In the genomic region with DNA sequence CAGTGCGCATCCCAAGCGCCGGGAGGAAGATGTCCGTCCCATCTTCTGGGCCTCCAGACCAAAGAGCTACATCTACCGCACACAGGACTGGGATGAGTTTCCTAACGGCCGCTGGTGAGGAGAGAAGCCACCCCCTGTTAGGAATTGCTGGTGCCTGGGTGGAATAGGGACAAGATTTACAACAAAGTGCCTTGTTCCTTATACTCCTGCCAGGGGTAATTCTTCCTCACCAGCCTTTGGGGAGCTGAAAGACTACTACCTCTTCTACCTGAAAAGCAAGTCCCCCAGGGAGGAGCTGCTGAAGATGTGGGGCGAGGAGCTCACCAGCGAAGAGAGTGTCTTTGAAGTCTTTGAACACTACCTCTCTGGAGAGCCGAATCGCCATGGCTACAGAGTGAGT, we compare ENCODE assay signal across 37 mouse cellular contexts. TPM values are rescaled to one million over a fixed set of nuclear protein-coding genes. Genes with fewer than 3 reads are reported as not detected.
"Had no signal": no experiment of that assay in that cellular context is flagged by ENCODE, and none has a peak within 500 bp of the region (broad histone marks: within the 10 kb centered on the region; RNA-seq: fewer than 3 reads in every experiment).

No protein-coding gene starts in this region.

- ATAC-seq: hindbrain, embryonic 16.5 days; hindbrain, postnatal 0 days; inflammation-experienced regulatory T-cells, adult 6 months had no signal

- H3K4me1 ChIP-seq: heart, embryonic 13.5 days; hindbrain, embryonic 10.5 days; hindbrain, embryonic 12.5 days; hindbrain, embryonic 13.5 days; hindbrain, embryonic 15.5 days; kidney, embryonic 15.5 days had no signal

- H3K9me3 ChIP-seq: heart, embryonic 10.5 days; heart, embryonic 13.5 days; heart, embryonic 15.5 days; hindbrain, embryonic 10.5 days; hindbrain, embryonic 12.5 days; hindbrain, embryonic 13.5 days; hindbrain, embryonic 15.5 days; intestine, embryonic 15.5 days; kidney, embryonic 15.5 days had no signal

- H3K4me2 ChIP-seq: heart, embryonic 11.5 days; heart, embryonic 13.5 days; heart, embryonic 15.5 days; hindbrain, embryonic 12.5 days; hindbrain, embryonic 13.5 days; hindbrain, embryonic 14.5 days; hindbrain, embryonic 15.5 days; intestine, embryonic 15.5 days; kidney, embryonic 15.5 days had no signal

- H3K4me3 ChIP-seq: heart, adult 2 months; heart, embryonic 10.5 days; heart, embryonic 13.5 days; heart, embryonic 15.5 days; hindbrain, embryonic 10.5 days; hindbrain, embryonic 12.5 days; hindbrain, embryonic 13.5 days; hindbrain, embryonic 15.5 days; intestine, embryonic 15.5 days; kidney, embryonic 15.5 days; layer of hippocampus, adult 2 months had no signal

- DNase-seq: heart, adult 2 months; heart, postnatal 10 days; heart, postnatal 14 days; heart, postnatal 36 days; heart, postnatal 4 days; kidney, adult 11 months; kidney, adult 18-20 months; kidney, adult 2 months; kidney, adult 8-10 months; kidney, adult 9 months; kidney, postnatal 10 days; kidney, postnatal 14 days; kidney, postnatal 25 days; kidney, postnatal 36 days; kidney, postnatal 4 days; layer of hippocampus, adult 9-11 months; layer of hippocampus, postnatal 36 days had no signal

- H3K9ac ChIP-seq: heart, embryonic 13.5 days; heart, embryonic 15.5 days; hindbrain, embryonic 12.5 days; hindbrain, embryonic 13.5 days; hindbrain, embryonic 14.5 days; hindbrain, embryonic 15.5 days; intestine, embryonic 15.5 days; kidney, embryonic 15.5 days had no signal

- H3K27me3 ChIP-seq: heart, embryonic 13.5 days; heart, embryonic 15.5 days; hindbrain, embryonic 12.5 days; hindbrain, embryonic 13.5 days; hindbrain, embryonic 15.5 days; intestine, embryonic 15.5 days; kidney, embryonic 15.5 days had no signal

- H3K27ac ChIP-seq: heart, adult 2 months; heart, embryonic 10.5 days; heart, embryonic 13.5 days; heart, embryonic 15.5 days; hindbrain, embryonic 10.5 days; hindbrain, embryonic 12.5 days; hindbrain, embryonic 13.5 days; hindbrain, embryonic 14.5 days; hindbrain, embryonic 15.5 days; hindbrain, postnatal 0 days; intestine, embryonic 15.5 days; kidney, embryonic 15.5 days; kidney, postnatal 0 days had no signal

RNA-seq across cellular contexts. Expression of gene Nppa, which starts 51.4 kb away (rescaled TPM):
- total RNA-seq: hematopoietic stem cell, adult 5-6 weeks; layer of hippocampus, adult 18-20 months; layer of hippocampus, adult 2 months; layer of hippocampus, postnatal 25 days; layer of hippocampus, postnatal 36 days had no signal
- polyA plus RNA-seq: hindbrain, embryonic 11.5 days; inflammation-experienced regulatory T-cells, adult 6 months; intestine, embryonic 15.5 days; kidney, postnatal 0 days had no signal
